Mouse (Mus musculus) gastrocnemius, adult 8-10 months (tissue): ENCODE data around the gene Gipc1. TPM values are rescaled to one million over a fixed set of nuclear protein-coding genes. Genes with fewer than 3 reads are reported as not detected.
A peak's percentile ranks its signal among the peaks of the same experiment; 100 is the strongest.

Experiments used
- DNase-seq, 2 experiments: peaks; one replicate each; pipeline ENCODE4 v3.0.0; 2022; ENCODE audit warnings: low spot score in 2 of 2
- total RNA-seq, 4 experiments: library from RNA; stranded (reverse); gene quantifications; 2 replicates each; pipeline ENCODE4 v1.2.4; 2022

The Gipc1 gene
- total RNA-seq, 4 experiments from 2014 or later: 14.5 to 18.1 (median 17.6) TPM

- DNase-seq: no peak
Measured at GRCm38 (mm10) chr8:83648031-83648430, 4.4 kb upstream of the Gipc1 start.

- no peak for DNase-seq
Measured at GRCm38 (mm10) chr8:83649699-83650098, 2.8 kb upstream of the Gipc1 start.

- DNase-seq: no peak
Measured at GRCm38 (mm10) chr8:83652744-83653661, 526 bp downstream of the Gipc1 start.

GRCm38 (mm10) chr8:83653662-83654017 is 1.2 kb downstream of the Gipc1 start:
- no peak for DNase-seq

GRCm38 (mm10) chr8:83654725-83655124 is 2.2 kb downstream of the Gipc1 start:
- no peak for DNase-seq

- no peak for DNase-seq
Measured at GRCm38 (mm10) chr8:83656043-83656442, 3.6 kb downstream of the Gipc1 start.

- DNase-seq: no peak
Measured at GRCm38 (mm10) chr8:83656484-83657246, 4.2 kb downstream of the Gipc1 start.

GRCm38 (mm10) chr8:83660545-83660944 is 8.1 kb downstream of the Gipc1 start:
- DNase-seq: no peak

- DNase-seq: no peak
Measured at GRCm38 (mm10) chr8:83660995-83661680, 8.7 kb downstream of the Gipc1 start.

- DNase-seq: peak; percentile 88 to 90
Measured at GRCm38 (mm10) chr8:83662421-83662826, 9.9 kb downstream of the Gipc1 start.

- DNase-seq: no peak
Measured at GRCm38 (mm10) chr8:83664096-83664495, 11.6 kb downstream of the Gipc1 start.

- DNase-seq: no peak
Measured at GRCm38 (mm10) chr8:83664931-83665625, 12.6 kb downstream of the Gipc1 start.

GRCm38 (mm10) chr8:83665969-83666865 is 13.7 kb downstream of the Gipc1 start, which contains the start of gene Ptger1:
TSS of gene Ptger1 (plus strand) at chr8:83666678.
- peak; percentile 33 to 54 for DNase-seq

GRCm38 (mm10) chr8:83666866-83667234 is 14.4 kb downstream of the Gipc1 start:
- no peak for DNase-seq

- no peak for DNase-seq
Measured at GRCm38 (mm10) chr8:83667526-83667925, 15.0 kb downstream of the Gipc1 start.

- DNase-seq: peak in 1 of 2 experiments; percentile 24
Measured at GRCm38 (mm10) chr8:83668010-83668916, 15.8 kb downstream of the Gipc1 start.

- no peak for DNase-seq
Measured at GRCm38 (mm10) chr8:83669013-83669412, 16.5 kb downstream of the Gipc1 start.

GRCm38 (mm10) chr8:83672936-83673335 is 20.5 kb downstream of the Gipc1 start:
- DNase-seq: no peak

GRCm38 (mm10) chr8:83674497-83674896 is 22.0 kb downstream of the Gipc1 start:
- no peak for DNase-seq
